Mouse (Mus musculus): ENCODE measurements at regions not wholly inside any gene's neighbourhood (a gene's known extent, or its start where the extent isn't known, plus 50 kb on each side); places are given as distances from the start of the nearest gene placed in this dataset.

- no peak for DNase-seq (ENCODE audit: low spot score in 2 of 2)
Observed at GRCm38 (mm10) chr8:126682817-126683554, 89.2 kb upstream of the Irf2bp2 start.

DNA sequence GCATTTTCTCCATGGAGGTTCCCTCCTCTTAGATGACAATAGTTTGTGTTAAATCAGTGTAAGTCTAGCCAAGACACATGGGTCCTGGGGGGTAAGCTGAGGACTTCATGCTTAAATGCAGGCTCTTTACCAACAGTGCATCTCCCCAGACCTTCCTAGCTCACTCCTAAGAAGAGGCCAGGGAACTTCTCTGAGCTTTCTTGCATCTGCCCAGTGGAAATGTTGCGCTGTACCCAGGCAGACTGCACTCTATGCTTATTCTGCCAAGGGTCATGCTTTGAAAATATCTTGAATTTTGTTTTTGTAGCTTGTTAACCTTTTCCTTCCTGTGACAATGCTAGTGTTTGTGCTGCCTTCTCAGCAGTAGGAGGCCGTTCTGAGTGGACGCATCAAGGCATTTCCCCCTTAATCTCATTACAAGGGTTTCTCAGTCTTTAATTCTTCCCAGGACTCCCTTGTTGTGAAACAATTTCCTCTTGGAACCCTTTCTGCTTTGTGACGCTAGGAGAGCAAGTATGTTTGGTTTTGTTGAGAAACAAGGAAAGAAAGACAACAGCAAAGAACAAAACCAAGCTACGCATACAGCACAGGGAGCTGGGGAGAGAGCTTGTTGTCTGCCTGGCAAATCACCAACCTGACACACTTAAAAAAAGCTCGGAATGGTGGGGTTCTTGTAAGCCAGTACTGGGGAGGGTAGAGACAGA, 88.3 kb upstream of the Irf2bp2 start:
- no peak for DNase-seq (ENCODE audit: low spot score in 2 of 2)

- DNase-seq (ENCODE audit: low spot score in 2 of 2), result no peak
Observed at GRCm38 (mm10) chr8:126678004-126678751, 84.4 kb upstream of the Irf2bp2 start.

DNA sequence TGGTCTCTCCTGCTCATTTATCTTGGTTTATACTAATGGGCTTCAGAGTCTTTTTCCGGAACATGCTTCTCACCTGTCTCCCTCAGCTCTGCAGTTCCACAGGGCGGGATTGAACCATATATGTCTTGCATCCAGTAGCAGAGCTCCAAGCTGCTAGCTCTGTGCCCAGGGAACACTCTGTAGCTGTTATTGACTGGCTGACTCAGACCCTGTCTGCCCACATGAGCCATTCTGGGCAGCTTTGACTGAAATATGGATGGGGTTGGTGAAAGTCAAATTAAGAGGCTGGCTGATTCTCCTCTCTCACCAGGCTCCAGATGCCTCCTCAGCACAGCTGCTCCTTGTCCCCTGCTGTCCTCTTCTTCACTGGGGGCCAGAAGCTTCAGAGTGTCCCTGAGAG, 81.4 kb upstream of the Irf2bp2 start:
- no peak for DNase-seq (ENCODE audit: low spot score in 2 of 2)

DNA sequence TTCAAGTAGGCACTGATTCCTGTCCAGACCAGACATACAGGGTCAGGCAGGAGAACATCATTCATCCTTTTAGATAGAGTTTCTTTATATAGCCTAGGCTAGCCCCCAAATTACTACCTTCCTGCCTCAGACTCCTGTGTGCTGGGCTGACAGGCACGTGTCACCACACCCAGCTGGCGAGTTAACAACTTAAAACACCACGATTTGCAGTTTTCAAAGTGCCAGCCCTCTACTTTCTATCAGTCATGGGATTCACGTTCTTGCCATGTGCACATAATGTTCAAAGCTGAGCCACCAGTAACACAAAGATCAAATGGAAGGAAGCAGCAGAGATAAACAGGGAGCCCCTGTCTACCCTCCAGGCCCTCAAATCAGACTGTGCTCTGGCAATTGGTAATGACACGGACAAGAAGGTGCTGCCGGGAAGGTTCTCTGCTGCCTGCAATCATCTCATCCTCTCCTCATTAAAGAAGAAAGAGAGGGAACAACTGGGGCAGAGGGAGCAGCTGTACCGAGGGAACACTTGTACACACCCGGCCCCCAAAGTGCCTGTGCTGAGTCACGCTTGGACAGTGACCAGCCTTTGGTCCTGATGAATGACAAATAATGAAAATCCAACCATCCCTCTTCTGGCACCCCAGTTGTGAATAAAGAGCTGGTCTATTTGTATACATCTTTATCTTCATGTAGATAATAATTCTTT, 79.4 kb upstream of the Irf2bp2 start:
- DNase-seq (ENCODE audit: low spot score in 2 of 2), result peak in 1 of 2 experiments; percentile 3

- no peak for DNase-seq (ENCODE audit: low spot score in 2 of 2)
Observed at GRCm38 (mm10) chr8:126671594-126671993, 77.8 kb upstream of the Irf2bp2 start.

DNA sequence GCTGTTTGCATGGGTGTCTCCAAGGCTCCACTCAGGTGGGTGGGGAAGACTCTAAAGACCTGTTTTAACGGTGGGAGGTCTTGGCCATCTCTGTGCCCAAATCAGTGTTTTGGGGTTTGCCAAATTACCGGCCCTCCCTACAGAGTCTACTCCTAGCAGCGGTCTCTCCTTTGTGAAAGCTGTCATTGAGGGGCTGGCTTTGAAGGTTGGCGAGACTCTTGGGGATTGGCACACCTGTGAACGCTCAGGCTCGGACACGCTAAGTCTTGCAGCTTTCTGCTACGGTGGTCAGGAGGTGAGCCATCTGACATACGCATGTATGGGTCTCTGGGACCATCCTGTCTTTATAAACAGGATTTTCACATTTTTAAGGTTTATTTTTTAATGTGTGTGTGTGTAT, 76.1 kb upstream of the Irf2bp2 start:
- no peak for DNase-seq (ENCODE audit: low spot score in 2 of 2)

DNA sequence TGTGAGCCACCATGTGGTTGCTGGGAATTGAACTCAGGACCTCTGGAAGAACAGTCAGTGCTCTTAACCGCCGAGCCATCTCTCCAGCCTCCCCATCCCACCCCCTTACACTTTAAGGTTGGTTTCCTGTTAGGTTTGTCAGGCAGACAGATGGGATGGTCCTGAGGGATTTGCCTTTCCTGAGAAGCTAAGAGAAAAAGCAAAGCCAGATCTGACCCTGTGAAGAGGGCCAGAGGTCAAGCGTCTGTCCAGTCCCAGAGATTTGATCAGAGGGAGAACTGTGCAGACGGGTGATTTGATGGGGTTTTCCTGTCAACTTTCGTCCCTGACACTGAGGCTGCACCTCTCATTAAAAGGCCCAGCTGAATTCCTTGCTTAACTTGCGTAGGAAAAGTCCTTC, 75.4 kb upstream of the Irf2bp2 start:
- DNase-seq (ENCODE audit: low spot score in 2 of 2), result no peak

- no peak for DNase-seq (ENCODE audit: low spot score in 2 of 2)
Observed at GRCm38 (mm10) chr8:126668657-126669025, 74.9 kb upstream of the Irf2bp2 start.

DNA sequence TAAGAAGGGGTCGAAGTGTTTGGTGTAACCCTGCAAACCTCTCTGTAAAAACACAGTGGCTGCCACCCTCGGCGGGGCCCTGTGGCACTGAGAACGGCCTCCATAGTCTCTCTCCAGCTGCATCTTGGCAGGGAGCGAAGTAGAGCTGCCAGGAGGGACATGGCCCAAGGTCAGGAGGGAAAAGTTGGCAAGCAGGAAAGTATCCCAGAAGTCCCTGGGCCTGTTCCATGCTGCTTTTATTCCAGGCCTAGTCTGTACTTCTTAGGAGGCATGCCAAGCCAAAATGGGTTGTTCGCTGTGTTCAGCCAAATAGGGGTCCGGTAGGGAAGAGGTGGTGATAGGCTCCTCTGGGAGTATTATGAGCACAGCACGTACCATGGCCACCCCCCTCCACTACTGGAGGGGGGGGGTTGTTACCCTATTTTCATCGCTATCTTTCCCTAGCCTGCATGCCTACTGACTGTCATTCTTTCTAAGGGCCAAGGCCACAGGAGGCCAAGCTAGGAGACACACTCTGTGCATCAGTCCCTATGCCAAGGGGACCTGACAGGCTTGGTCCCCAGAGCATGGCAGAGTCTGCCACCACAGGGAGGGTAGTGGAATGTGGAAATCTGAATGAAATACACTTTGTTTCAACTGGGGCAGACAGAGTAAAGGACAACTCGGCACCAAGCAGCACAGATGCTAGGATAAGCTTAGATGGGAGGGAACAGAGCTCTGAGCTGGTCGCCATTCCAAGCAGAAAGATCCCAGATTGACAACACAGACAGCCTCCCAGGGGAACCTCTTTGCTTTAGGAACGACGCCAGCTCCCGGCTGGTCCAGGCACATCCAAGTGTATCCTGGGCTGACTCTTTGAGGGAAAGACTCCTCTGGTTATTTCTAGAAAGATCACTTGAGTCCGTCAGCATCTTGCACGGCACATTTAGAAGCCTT, 74.2 kb upstream of the Irf2bp2 start:
- peak; percentile 69 to 77 for DNase-seq (ENCODE audit: low spot score in 2 of 2)

- peak in 1 of 2 experiments; percentile 59 for DNase-seq (ENCODE audit: low spot score in 2 of 2)
Observed at GRCm38 (mm10) chr8:126667086-126667720, 73.4 kb upstream of the Irf2bp2 start.

DNA sequence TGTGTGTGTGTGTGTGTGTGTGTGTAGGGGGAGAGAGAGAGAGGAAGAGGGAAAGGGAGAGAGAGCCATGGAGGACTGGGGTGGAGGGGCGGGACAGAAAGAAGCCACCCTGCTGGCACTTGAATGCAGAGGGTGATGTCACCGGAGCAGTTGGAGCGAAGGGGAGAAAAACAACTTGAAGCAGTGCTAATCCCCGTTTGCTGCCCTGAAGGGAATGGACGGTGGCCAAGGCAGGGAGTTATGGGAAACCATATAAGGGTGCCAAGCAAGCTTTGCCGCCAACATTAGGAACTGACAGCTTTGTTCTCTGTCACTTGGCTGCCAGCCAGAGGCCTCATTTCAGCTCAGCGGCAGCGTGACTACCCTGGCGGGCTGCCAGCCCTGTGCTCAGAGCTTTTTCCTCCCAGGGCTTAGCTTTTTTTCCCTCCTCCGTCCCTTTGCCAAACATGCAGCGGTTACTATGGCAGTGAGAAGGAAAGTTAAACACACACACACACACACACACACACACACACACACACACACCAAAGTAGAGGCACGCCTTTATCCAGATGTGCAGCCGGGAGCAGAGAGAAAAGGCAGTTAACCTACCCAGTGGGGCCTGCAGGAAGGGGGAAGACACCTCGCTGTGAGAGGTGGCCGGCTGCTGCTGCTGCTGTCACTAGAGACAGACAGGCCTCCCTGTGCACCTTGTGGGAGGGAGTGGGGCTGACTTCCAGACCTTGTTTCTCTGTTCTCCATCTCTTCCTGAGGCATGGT, 72.7 kb upstream of the Irf2bp2 start:
- DNase-seq (ENCODE audit: low spot score in 2 of 2), result peak; percentile 99 to 100

- DNase-seq (ENCODE audit: low spot score in 2 of 2), result peak; percentile 47 to 51
Observed at GRCm38 (mm10) chr8:126665581-126666241, 71.9 kb upstream of the Irf2bp2 start.

- no peak for DNase-seq (ENCODE audit: low spot score in 2 of 2)
Observed at GRCm38 (mm10) chr8:126664891-126665290, 71.1 kb upstream of the Irf2bp2 start.

- DNase-seq (ENCODE audit: low spot score in 2 of 2), result no peak
Observed at GRCm38 (mm10) chr8:126662797-126663784, 69.3 kb upstream of the Irf2bp2 start.

- DNase-seq (ENCODE audit: low spot score in 2 of 2), result no peak
Observed at GRCm38 (mm10) chr8:126662151-126662550, 68.4 kb upstream of the Irf2bp2 start.

GRCm38 (mm10) chr8:126661511-126662142, 67.8 kb upstream of the Irf2bp2 start:
- no peak for DNase-seq (ENCODE audit: low spot score in 2 of 2)
